Mouse (Mus musculus) liver, postnatal 0 days (tissue): ENCODE data around the gene Ostn.

Experiments used
- CTCF ChIP-seq: sonication (generic); IDR thresholded peaks from 2 replicates; pipeline ENCODE4 v1.5.1; 2016; ENCODE audit warnings: antibody characterized with exemption, low read depth
- EP300 ChIP-seq: IDR thresholded peaks from 2 replicates; pipeline ENCODE4 v1.6.1; 2016; ENCODE audit warnings: antibody characterized with exemption, low read depth, mild to moderate bottlenecking

GRCm38 (mm10) chr16:27354464-27354863 is 47.2 kb downstream of the Ostn start:
- no peak for TF ChIP-seq CTCF
- no peak for TF ChIP-seq EP300
